Mouse (Mus musculus): ENCODE measurements around the gene Ptprf.

DNA sequence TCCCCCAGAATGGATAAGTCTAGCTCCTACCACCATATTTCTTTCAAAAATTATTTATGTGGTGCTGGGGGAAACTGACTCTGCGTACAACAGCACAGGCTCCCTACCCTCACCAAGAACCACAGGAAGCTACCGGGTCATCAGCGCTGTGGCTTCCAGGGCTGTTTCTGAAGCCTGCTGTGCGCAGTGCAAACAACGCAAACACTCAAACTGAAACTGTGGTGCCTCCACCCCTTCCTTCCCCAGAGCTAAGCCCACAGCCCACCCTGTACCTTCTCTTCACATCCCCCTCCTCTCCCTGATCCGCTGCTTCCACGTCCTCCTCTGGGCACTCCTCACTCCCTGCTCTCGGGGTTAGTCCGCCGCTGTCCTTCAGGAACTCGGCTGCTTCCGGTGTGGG, 129.1 kb downstream of the Ptprf start:
- TF ChIP-seq CTCF (IDR thresholded peaks at IDR 0.05; ENCODE audit: borderline replicate concordance, control insufficient read depth, extremely low read depth, insufficient read depth, low read length, poor library complexity) (no peak), POLR2A (IDR thresholded peaks at IDR 0.05; ENCODE audit: control insufficient read depth, extremely low read depth, insufficient read depth, low read length, poor library complexity) (no peak)

Data from thymus, adult 2 months (tissue).